Mouse (Mus musculus) kidney, postnatal 36 days (tissue): ENCODE measurements around the gene Smurf1.
A peak's percentile ranks its signal among the peaks of the same experiment; 100 is the strongest.

Experiments
- DNase-seq, 2 experiments: peaks; one replicate each; pipeline ENCODE4 v3.0.0; 2021 to 2022; ENCODE audit warnings: mixed read lengths in 2 of 2

Smurf1 gene

DNA sequence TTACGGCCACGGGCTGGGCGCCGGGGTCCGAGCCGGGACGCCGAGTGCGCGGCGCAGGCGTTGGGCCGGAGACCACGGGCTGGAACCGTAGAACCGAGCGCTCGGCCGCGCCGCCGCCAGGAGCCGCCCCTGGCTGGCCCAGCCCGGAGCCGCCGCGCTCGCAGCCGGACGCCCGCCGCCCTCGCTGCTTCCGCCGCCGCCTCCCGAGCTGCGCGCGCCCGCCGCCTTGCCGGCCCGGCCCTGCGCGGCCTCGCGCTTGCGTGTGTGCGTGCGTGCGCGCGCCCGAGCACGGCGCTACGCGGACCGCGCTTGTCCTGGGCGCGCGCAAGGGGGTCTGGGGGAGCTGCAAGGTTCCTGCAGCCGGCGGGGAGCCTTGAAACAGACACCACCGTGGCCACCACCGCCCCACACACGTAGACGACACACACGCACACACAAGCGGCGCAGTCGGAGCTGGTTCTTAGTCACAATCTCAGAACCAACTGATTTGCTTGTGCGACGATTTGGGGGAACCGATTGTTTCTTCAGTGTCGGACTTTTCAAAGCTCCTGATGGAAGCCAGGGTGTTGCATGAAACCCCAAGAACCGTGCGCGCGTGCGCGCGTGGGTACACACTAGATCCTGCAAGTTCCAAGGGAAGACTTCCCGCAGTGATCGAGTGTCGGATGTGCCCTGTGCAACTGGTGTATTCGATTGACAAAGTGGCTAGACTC, at the start of gene Smurf1:
Smurf1 (minus strand) TSS at position 209 of the 713 bp plus-strand sequence.
- DNase-seq = peak; percentile 82 to 93

DNA sequence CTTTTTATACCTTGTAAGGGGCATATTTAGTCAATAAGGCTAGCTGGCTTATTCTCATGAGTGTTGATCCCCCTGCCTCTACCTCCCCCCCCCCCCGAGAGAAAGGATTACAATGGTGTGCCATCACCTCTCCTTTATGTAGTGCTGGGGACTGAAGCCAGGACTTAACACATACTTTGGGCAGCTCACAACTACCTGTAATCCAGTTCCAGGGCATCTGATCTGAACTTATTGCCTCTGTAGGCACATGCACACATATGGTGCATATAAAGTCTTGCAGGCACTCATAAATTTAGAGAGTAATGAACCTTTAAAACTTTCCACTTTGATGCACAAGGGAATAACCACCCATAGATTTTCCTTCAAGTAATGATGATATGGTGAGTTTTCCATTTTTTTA, 48.6 kb upstream of the Smurf1 start:
- no peak for DNase-seq

DNA sequence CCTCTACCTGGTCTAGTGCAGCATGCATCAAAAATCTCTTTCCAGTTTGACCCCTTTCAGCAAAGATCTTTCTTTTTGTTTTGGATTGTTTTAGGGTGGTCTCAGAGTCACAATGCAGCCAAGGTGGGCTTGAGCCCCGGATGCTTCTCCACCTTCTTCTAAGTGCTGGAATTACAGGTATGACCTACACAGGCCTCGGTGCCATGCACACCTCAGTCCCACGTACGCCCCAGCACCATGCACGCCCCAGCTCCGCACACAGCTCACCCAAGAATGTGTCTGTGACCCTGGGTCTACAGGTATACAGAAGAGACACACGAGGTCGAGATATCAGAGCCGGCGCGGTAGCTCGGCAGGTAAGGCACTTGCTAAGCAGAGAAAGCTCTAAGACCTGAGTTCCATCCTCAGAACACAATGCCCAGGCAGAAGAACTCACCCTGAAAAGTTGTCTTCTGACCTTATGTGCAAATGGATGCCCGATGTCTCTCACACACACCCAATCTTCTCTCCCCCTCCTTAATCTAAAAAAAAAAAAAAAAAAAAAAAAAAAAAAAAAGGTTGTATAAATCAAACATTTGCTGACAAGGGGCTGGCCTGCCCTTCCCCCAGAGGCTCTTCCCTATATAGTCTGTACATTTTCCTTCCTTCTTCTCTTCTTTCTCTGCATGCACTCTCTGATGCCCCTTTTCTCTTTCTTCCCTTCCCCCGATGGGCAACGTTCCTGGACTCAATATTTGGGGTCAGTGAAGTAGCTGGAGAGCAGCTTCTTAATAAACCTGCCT, 43.4 kb upstream of the Smurf1 start:
- DNase-seq = no peak

DNA sequence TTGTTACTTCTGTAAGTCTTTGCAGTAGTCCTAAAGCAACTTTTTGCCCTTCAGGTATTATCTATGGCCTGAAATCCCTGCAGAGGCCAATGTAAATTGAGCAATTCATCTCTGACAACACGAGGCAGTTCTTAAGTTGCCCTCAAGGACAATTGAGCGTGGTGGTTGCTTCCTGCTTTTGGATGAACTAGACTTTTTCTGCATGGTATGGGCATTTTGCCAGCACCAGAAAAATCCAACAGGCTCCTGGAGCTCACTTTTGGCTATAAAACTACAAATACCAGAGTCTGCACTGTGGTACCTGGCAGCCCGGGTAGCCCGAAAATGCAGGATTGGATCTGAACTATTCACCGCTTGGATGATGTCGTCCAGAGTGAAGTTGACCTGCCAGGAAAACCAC, 39.9 kb upstream of the Smurf1 start:
- DNase-seq = no peak

DNA sequence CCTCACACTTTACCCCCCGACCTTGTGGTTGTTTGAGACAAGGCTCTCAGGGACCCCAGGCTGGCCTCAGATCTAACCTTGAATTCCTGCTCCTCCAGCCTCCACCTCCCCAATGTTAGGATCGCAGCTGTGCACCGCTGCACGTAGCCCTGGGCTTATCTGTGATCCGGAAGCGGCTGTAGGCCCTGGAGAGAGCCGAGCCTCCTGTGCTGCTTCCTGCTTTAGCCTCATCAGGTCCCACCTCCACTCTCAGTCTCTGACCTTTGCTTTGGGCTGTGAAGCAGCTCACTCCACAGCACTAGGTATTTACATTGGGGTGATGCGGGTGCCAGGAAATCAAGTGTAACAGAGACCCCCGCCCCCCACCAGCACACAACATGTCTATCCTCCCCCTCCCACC, 38.8 kb upstream of the Smurf1 start:
- DNase-seq = no peak

DNA sequence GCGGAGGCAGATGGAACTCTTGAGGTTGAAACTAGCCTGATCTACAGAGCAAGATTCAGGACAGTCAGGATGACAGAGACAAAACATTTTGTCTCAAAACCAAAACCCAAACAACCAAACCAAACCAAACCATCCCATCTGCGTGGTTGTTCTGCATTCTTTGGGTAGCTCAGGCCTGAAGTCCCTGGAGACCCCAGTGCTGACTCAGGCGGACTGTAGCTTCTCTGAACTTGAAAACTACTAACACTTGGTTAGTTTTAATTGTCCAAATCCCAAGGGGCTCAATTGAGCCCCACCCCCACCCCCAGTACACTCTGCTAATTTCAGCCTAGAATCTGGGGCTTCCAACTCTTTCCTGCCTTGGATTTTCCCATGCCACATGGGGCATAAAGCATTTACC, 37.7 kb upstream of the Smurf1 start:
- DNase-seq = no peak

DNA sequence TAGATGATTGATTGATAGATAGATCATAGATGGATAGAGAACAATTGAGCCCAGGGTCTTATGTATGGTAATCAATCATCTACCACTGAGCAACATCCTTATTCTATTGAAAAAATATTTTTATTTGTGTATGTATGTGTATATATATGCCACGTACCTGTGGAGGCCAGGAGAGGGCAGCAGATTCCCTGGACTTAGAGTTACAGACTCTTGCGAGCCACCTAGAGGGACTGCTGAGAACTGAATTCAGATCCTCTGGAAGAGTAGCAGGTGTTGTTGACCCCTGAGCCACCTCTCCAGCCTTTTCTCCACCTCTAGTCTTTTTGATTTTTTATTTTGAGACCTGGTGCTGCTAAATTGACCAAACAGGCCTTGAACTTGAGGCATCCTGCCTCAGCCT, 32.8 kb upstream of the Smurf1 start:
- peak in 1 of 2 experiments; percentile 38 for DNase-seq

DNA sequence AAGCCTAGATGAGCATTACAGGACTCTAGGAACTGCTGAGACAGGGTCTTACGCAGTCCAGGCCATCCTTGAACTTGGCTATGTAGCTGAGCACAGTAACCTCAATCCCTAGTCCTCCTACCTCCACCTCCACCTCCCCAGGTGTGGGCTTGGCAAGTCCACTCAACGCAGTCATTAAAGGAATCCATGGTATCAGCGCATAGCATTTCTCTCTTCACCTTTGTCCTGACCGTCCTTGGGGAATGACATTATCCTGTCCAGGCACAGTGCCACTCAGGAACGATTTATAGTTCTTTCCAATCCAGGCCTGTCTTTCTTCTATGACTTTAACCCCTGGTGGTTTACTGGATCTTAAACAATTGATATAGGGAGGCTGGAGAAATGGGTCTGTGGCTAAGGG, 24.8 kb upstream of the Smurf1 start:
- DNase-seq = no peak

DNA sequence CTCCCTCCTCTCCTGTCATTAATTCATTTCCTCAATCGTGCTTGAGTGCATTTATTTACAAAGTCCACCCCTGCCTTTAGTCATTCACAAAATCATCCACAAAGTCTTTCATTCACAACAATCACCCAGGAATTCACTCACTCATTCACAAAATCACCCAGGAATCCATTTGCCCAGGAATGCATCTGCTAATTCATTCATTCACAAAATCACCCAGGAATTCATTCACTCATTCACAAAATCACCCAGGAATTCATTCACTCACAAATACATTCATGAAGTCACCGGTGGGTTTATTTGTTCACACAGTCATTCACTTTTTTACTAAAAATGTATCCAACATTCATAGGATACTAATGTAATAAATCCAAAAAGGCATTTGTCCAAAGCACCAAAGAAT, 24.4 kb upstream of the Smurf1 start:
- no peak for DNase-seq

DNA sequence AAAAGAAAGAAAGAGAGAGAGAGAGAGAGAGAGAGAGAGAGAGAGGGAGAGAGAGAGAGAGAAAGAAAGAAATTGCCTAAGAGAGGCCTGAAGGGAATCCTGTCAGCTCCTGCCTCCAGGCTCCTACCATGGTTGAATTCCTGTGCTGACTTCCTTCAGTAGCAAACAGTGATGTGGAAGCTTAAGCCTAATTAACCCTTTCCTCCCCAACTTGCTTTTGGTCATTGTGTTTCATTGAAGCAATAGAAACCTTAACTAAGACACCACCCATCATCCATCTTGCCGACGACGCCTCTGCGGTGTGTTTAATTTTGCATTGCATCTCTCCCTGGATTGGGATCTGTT, 23.4 kb upstream of the Smurf1 start:
- no peak for DNase-seq

DNA sequence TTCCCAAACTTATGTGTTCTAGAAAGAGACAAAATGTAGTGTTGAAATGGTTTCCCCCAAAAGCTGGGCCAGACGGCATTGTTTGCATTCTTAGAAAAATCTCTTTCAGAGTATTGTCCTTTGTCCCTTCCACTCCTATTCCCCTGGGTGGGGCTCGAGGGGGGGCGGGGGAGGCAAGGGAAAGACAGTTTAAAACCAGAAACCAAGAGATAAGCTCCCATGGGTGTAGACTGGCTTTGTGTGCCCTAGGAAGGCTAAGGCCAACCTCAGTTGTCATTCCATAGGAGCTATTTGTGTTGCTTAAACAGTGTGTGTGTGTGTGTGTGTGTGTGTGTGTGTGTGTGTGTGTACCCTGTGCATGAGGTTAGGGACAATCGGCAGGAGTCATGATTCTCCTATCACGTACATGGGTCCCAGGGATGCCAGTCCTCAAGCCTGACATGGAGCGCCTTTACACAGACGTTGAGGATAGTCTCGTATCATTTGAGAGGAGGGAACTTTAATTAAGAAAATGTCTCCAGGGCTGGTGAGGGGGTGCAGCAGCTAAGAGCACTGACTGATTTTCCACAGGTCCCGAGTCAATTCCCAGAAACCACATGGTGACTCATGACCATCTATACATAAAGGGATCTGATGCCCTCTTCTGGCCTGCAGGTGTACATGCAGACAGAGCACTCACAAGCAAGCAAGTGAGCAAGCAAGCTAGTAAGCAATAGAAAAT, 22.9 kb upstream of the Smurf1 start:
- peak; percentile 44 to 61 for DNase-seq

DNA sequence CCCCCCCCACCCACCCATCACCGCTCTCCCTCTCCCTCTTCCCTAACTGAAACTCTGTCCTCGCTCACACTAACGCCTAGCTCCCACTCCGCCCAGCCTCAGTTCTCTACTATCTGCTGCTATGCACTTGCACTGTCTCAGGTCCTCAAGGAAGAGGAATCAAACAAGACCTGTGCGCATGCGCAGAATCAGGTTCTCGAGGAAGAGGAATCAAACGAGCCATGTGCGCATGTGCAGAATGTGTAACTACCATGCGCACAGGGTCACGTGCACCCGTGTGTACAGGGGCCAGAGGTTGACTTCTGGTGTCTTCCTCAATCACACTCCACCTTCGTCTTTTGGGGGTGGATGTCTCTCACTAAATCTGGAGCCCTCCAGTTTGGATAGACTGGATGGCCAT, 21.9 kb upstream of the Smurf1 start:
- no peak for DNase-seq

DNA sequence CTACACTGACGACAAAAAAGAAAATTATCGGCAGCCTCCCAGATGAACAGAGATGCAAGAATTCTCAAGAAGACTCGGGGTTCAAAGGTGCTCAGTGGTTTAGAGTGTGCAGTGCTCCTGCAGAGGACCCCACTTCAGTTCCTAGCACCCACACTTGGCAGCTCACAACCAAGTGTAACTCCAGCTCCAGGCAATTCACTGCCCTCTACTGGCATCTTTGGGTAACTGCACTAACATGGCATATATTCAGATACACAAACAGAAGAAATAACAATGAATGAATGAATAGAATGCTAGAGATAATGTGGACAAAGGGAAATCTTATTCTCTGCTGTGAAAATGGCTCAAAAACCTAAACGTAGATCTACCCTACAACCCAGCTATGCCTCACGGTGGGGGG, 19.2 kb upstream of the Smurf1 start:
- DNase-seq = no peak

DNA sequence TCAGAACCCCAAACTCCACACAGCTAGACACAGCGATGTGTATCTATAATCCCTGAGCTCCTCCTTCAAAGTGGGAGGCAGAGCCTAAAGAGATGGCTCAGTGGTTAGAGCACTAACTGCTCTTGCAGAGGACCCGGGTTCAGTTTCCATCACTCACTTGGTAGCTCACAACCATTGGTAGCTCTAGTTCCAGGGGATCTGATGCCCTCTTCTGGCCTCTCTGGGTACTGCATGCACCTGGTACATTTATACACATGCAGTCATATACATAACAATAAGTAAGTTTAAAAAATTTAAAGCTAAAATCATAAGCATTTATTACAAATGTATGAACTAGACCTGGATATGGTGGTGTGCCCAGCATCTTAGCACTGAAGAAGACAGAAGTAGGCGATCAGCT, 17.6 kb upstream of the Smurf1 start:
- no peak for DNase-seq

DNA sequence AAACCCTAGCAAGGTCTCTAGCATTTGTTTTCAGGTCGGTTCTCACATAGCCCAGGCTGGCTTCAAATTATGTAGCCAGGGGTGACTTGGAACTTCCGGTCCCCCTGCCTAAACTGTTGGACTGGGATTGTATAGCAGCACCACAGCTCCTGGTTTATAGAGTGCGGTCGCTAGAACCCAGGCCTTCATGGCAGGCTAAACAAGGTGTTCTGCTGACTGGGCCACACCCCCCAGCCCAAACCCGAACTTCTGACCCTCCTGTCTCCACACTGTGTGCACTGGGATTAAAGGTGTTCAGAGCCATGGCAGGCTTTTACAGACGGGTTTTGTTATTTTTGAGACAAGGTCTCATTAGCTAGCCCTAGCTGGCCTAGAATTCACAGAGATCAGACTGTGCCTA, 13.5 kb upstream of the Smurf1 start:
- DNase-seq = no peak

DNA sequence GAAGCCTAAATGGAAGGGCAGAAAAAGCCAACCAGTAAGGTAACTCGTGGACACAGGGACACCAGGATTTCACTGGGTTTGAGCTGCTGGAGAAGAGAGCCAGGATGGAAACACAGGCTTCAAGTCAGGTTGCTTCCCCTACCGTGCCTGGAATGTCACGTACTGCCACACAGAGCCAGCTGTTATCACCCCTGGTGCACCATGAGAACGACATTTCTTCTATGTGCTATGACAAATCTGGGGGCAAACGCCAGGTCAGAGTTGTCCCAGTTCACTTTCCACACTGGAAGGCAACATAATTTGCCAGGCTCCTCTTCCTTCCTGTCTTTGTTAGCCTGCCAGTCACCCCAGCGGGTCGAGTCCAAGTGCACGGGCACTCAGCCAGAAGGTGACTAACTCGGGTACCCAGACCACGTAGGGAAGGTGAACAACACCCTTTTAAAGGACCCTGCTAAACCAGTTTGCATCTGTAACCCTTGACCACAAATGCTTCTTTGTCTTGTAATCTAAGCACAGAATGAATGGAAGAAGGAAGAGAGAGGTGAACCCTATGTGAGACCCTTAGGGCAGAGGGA, 13.0 kb upstream of the Smurf1 start:
- DNase-seq = peak; percentile 62 to 68

DNA sequence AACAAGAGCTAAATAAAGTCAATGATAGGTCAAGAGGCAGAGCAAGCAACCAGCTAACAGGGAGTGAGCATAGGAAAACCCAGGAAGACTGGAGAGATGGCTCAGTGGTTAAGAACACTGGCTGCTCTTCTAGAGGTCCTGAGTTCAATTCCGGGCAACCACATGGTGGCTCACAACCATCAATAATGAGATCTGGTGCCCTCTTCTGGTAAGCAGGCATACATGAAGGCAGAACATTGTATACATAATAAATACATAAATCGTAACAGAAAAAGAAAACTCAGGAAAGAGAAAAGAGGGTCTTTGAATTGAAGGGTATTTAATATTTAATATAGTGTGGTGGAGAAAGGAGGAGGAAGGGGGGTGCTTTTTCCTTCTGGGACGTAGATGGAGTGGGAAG, 5.6 kb upstream of the Smurf1 start:
- no peak for DNase-seq

DNA sequence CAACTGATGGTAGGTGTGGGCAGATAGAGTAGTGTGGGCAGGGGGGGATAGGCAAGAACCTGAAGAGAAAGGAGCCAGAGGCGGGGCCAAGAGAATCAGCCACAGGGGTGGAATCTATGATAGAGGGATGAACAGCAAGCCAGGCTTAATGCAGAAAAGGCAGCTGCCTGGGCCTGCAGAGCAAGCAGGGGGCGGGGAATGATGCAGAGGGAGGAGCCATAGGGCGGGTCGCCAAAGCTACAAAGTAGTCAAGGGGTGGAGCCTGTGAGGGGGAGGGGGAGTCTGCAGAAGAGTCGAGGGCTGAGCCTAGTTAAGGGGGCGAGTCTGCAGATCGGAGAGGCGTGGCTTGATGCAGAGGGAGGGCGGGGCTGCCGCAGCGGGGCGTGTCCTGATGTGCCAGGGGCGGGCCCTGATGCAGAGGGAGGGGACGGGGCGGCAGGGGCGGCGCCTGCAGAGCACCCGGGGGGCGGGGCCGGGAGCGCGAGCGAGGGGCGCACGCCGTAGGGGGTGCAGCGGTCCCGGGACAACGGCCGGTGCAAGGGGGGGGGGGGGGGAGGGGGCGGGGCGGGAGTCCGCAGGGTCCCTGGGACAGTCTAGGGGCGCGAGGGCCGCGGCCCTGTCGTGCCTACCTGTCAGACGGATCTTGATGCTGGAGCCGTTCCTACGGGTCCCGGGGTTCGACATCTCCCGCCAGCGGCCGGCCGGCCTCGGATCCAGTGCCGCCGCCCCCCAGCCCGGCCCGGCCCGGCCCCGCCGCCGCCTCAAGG, 592 bp downstream of the Smurf1 start:
- DNase-seq = peak; percentile 90 to 94

DNA sequence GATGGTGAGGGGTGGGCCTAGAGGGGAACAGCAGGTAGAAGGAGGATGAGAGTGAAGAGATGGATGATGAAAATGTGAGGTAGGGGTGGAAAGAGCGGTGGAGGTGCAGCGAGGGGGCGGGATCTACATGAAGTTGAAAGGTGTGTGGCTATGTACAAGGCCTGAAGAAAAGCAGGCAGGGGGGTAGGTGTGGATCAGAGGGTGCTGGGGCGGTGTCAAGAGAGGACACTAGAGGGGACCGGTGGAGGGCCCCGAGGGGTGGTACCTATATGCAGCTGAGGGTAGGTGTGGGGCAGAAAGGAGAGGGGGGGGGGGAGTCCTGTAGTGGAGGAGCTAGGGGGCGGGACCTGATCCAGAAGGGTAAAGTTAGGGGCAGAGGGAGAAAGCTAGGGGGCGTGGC, 1.2 kb downstream of the Smurf1 start:
- DNase-seq = no peak

DNA sequence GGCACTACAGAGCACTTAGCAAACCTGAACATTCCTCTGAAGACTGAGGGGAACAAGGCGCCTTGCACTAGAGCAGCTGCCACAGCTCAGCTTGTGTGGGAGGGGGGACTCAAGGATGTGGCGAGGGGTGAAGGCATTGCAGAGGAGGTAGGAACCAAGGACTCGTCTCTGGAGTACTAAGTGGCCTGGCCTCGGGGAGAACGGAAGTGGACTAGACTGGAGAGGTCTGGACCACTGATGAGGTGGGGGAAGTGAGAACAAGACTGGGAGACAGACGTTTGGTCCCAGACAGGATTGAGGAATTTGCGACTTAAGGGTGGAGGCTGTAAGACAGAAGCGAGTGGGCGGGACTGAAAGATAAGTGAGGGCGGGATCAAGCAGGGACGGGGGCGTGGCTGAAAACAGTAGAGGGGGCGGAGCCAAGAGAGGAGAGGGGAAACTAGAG, 1.8 kb downstream of the Smurf1 start:
- DNase-seq = peak; percentile 61 to 76

DNA sequence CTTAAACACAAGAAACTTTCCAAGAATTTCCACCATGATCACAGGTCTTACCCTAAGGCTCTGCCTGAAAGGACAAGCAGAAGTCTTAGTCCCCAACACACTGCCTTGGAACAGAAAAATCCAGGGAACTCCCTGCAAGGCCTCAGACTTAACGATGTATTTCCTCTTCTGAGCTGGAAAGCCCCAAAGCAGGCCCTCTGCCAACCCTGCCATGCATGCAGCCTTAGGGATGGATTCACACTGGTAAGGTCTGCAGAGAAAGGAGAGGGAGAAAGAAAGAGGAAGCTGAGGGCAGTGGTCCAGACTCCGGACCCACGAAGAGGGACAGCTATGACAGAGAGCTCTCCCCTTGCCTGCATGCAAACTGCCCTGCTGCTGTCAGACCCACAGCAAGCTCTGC, 2.2 kb downstream of the Smurf1 start:
- DNase-seq = peak; percentile 30 to 71

DNA sequence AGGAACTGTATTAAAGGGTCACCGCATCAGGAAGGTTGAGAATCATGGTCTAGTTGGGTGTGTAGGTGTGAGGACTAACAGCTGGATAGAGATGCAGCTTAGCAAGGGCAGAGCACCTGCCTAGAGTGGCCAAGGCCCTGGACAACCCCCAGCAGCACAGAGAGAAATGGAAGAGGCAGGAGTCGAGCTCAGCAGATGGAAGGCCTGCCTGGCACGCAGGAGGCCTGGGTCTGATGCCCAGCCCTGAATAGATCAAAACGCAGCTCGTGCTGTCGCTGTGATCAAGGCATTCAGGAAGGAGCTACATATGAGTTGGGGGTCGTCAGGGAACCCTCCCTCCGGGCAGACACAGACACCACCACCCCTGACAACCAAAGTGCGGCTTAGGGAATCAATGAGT, 7.4 kb downstream of the Smurf1 start:
- no peak for DNase-seq

DNA sequence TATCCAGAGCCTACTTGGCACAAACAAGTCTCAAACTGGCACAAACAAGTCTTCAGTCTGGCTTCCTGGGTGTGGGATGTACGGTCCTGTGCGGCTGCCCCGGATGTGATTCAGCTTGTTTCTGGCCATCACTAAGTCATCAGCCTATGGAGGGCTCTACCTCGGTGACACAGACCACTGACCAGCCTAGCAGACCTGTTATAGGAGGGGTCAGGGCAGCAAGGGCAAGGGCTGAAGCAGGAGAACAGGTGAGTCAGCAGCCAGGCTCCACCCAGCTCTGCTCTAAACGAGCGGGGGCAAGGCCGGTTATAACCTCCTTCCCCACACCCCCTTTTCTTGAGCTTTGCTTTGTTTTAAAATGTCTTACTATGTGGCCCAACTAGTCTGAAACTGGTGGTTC, 11.2 kb downstream of the Smurf1 start:
- DNase-seq = peak in 1 of 2 experiments; percentile 18
